Mouse (Mus musculus): Measurements from ENCODE around the gene Abcc3. TPM values are rescaled to one million over a fixed set of nuclear protein-coding genes. Genes with fewer than 3 reads are reported as not detected.
"Not testable (repeated sequence)": the region's sequence is repeated elsewhere in the genome, so short reads cannot be mapped to it uniquely, and the experiment has no call there.

The Abcc3 gene
- total RNA-seq, 2 experiments from 2014 or later: 1.9 to 2.1 TPM

- no peak for DNase-seq
Measured at GRCm38 (mm10) chr11:94402731-94403130, 9.9 kb upstream of the Abcc3 start.

- not testable (repeated sequence) for DNase-seq
Measured at GRCm38 (mm10) chr11:94402029-94402428, 9.2 kb upstream of the Abcc3 start.

GRCm38 (mm10) chr11:94400996-94401395 is 8.2 kb upstream of the Abcc3 start:
- no peak for DNase-seq

GRCm38 (mm10) chr11:94394107-94394506 is 1.3 kb upstream of the Abcc3 start:
- no peak for DNase-seq

- not testable (repeated sequence) for DNase-seq
Measured at GRCm38 (mm10) chr11:94393490-94393889, 693 bp upstream of the Abcc3 start.

GRCm38 (mm10) chr11:94391661-94392060 is 1.1 kb downstream of the Abcc3 start:
- DNase-seq: no peak

GRCm38 (mm10) chr11:94390825-94391224 is 2.0 kb downstream of the Abcc3 start:
- DNase-seq: no peak

- no peak for DNase-seq
Measured at GRCm38 (mm10) chr11:94389724-94390396, 2.9 kb downstream of the Abcc3 start.

GRCm38 (mm10) chr11:94389021-94389420 is 3.8 kb downstream of the Abcc3 start:
- no peak for DNase-seq

- DNase-seq: no peak
Measured at GRCm38 (mm10) chr11:94387756-94388155, 5.0 kb downstream of the Abcc3 start.

GRCm38 (mm10) chr11:94385977-94386771 is 6.6 kb downstream of the Abcc3 start:
- peak; percentile 29 for DNase-seq

GRCm38 (mm10) chr11:94379736-94380135 is 13.1 kb downstream of the Abcc3 start:
- DNase-seq: no peak

- DNase-seq: no peak
Measured at GRCm38 (mm10) chr11:94379061-94379460, 13.7 kb downstream of the Abcc3 start.

GRCm38 (mm10) chr11:94374276-94374948 is 18.4 kb downstream of the Abcc3 start:
- no peak for DNase-seq

GRCm38 (mm10) chr11:94370809-94371208 is 22.0 kb downstream of the Abcc3 start:
- DNase-seq: no peak

GRCm38 (mm10) chr11:94369981-94370380 is 22.8 kb downstream of the Abcc3 start:
- no peak for DNase-seq

GRCm38 (mm10) chr11:94365340-94365739 is 27.5 kb downstream of the Abcc3 start:
- no peak for DNase-seq

- no peak for DNase-seq
Measured at GRCm38 (mm10) chr11:94363690-94364089, 29.1 kb downstream of the Abcc3 start.

GRCm38 (mm10) chr11:94362101-94362500 is 30.7 kb downstream of the Abcc3 start:
- DNase-seq: no peak

GRCm38 (mm10) chr11:94361166-94361870 is 31.5 kb downstream of the Abcc3 start:
- DNase-seq: no peak

GRCm38 (mm10) chr11:94359168-94359567 is 33.6 kb downstream of the Abcc3 start:
- no peak for DNase-seq

GRCm38 (mm10) chr11:94355521-94356217 is 37.1 kb downstream of the Abcc3 start:
- no peak for DNase-seq

Data from gastrocnemius, postnatal 10 days (tissue).